Mouse (Mus musculus) kidney, adult 11 months (tissue): ENCODE results near the gene Atp2c2.
A peak's percentile ranks its signal among the peaks of the same experiment; 100 is the strongest.

Experiments
- DNase-seq: peaks from one replicate; pipeline ENCODE4 v3.0.0; 2022

The Atp2c2 gene

GRCm38 (mm10) chr8:119699549-119700134 lies at the start of gene Atp2c2:
Atp2c2 (plus strand) TSS chr8:119700009.
- DNase-seq = peak; percentile 64

GRCm38 (mm10) chr8:119651324-119651723 lies 48.5 kb upstream of the Atp2c2 start:
- no peak for DNase-seq

- no peak for DNase-seq
These were observed 42.9 kb upstream of the Atp2c2 start for GRCm38 (mm10) chr8:119656709-119657464.

GRCm38 (mm10) chr8:119661081-119661480 lies 38.7 kb upstream of the Atp2c2 start:
- DNase-seq = peak; percentile 77

GRCm38 (mm10) chr8:119661892-119662291 lies 37.9 kb upstream of the Atp2c2 start:
- DNase-seq = no peak

- DNase-seq = no peak
These were observed 36.4 kb upstream of the Atp2c2 start for GRCm38 (mm10) chr8:119663440-119663839.

GRCm38 (mm10) chr8:119665270-119665669 lies 34.5 kb upstream of the Atp2c2 start:
- peak; percentile 43 for DNase-seq

- no peak for DNase-seq
These were observed 33.4 kb upstream of the Atp2c2 start, which contains the start of gene Wfdc1 for GRCm38 (mm10) chr8:119666219-119666951. Wfdc1 (plus strand) TSS chr8:119666365.

- no peak for DNase-seq
These were observed 31.4 kb upstream of the Atp2c2 start for GRCm38 (mm10) chr8:119668447-119668846.

GRCm38 (mm10) chr8:119669284-119669683 lies 30.5 kb upstream of the Atp2c2 start:
- DNase-seq = no peak

- peak; percentile 43 for DNase-seq
These were observed 29.3 kb upstream of the Atp2c2 start for GRCm38 (mm10) chr8:119670419-119671091.

- no peak for DNase-seq
These were observed 25.7 kb upstream of the Atp2c2 start for GRCm38 (mm10) chr8:119673976-119674555.

GRCm38 (mm10) chr8:119675457-119675856 lies 24.4 kb upstream of the Atp2c2 start:
- no peak for DNase-seq

- peak; percentile 91 for DNase-seq
These were observed 23.4 kb upstream of the Atp2c2 start for GRCm38 (mm10) chr8:119676389-119676788.

GRCm38 (mm10) chr8:119678138-119678843 lies 21.5 kb upstream of the Atp2c2 start:
- DNase-seq = peak; percentile 31

- DNase-seq = no peak
These were observed 20.6 kb upstream of the Atp2c2 start for GRCm38 (mm10) chr8:119679184-119679583.

GRCm38 (mm10) chr8:119690602-119691001 lies 9.2 kb upstream of the Atp2c2 start:
- no peak for DNase-seq

GRCm38 (mm10) chr8:119691989-119692388 lies 7.8 kb upstream of the Atp2c2 start:
- DNase-seq = no peak

GRCm38 (mm10) chr8:119694696-119695095 lies 5.1 kb upstream of the Atp2c2 start:
- DNase-seq = no peak

GRCm38 (mm10) chr8:119697163-119697562 lies 2.6 kb upstream of the Atp2c2 start:
- DNase-seq = no peak

- DNase-seq = peak; percentile 62
These were observed 849 bp upstream of the Atp2c2 start for GRCm38 (mm10) chr8:119698960-119699359.

GRCm38 (mm10) chr8:119702965-119703364 lies 3.2 kb downstream of the Atp2c2 start:
- DNase-seq = no peak
